Mouse (Mus musculus) testis, adult 2 months (tissue): ENCODE results near the gene Clca4b.

ENCODE experiments used
- CTCF ChIP-seq: fragments of 200-500 bp; IDR thresholded peaks from 2 replicates; pipeline ENCODE4 v1.5.1; 2012; ENCODE audit warnings: low read depth, mild to moderate bottlenecking, inconsistent platforms, low read length, moderate library complexity; ENCODE audit not compliant: control insufficient read depth, insufficient read depth, insufficient replicate concordance
- POLR2A ChIP-seq: fragments of 200-500 bp; IDR thresholded peaks from 2 replicates; pipeline ENCODE4 v1.6.1; 2012; ENCODE audit warnings: low read depth, mild to moderate bottlenecking, inconsistent platforms, low read length, moderate library complexity; ENCODE audit not compliant: control insufficient read depth

DNA sequence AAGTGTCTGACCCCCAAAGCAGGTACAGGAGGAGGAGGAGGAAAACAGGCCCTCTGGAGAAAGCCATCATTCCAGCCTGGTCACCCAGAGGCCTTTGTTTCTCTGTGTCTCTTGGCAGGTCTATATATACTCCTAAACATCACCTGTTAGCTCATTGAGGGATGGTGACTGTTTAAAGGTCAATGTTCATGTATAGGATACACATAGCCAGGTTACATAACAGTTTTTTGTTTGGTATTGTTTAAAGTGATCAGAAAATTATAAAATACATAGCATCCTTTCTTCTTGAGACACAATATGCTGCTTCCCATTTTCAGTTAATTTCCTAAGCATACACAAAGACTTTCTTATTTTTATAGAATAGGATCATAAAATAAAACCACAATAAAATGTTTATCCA, 42.6 kb upstream of the Clca4b start, which contains the start of gene Clca4a:
- TF ChIP-seq CTCF (no peak), POLR2A (no peak)
